Mouse (Mus musculus) brain, embryonic 14.5 days (tissue): Measurements from ENCODE around the gene Kpna7. TPM values are rescaled to one million over a fixed set of nuclear protein-coding genes. Genes with fewer than 3 reads are reported as not detected.

Experiments
- DNase-seq: peaks from one replicate; pipeline ENCODE4 v3.0.0-alpha.2; 2011; ENCODE audit warnings: low read depth
- CTCF ChIP-seq: fragments of 200-500 bp; IDR thresholded peaks from 2 replicates; pipeline ENCODE4 v1.5.1; 2012; ENCODE audit warnings: inconsistent platforms, mild to moderate bottlenecking, moderate library complexity, borderline replicate concordance; ENCODE audit not compliant: insufficient read depth, insufficient read length; ENCODE audit errors: extremely low read depth
- POLR2A ChIP-seq: fragments of 200-500 bp; IDR thresholded peaks from 2 replicates; pipeline ENCODE4 v1.6.1; 2012; ENCODE audit warnings: mild to moderate bottlenecking, inconsistent platforms, borderline replicate concordance; ENCODE audit not compliant: poor library complexity, insufficient read depth, insufficient read length, severe bottlenecking; ENCODE audit errors: extremely low read depth
- polyA plus RNA-seq: library from polyadenylated mRNA; depleted of rRNA; stranded (reverse); fragments of >200 nt; gene quantifications from 2 replicates; pipeline ENCODE4 v1.2.3, GENCODE M21; 2012; rRNA removed

Kpna7 gene
- polyA plus RNA-seq, 1 experiment, result not detected

DNA sequence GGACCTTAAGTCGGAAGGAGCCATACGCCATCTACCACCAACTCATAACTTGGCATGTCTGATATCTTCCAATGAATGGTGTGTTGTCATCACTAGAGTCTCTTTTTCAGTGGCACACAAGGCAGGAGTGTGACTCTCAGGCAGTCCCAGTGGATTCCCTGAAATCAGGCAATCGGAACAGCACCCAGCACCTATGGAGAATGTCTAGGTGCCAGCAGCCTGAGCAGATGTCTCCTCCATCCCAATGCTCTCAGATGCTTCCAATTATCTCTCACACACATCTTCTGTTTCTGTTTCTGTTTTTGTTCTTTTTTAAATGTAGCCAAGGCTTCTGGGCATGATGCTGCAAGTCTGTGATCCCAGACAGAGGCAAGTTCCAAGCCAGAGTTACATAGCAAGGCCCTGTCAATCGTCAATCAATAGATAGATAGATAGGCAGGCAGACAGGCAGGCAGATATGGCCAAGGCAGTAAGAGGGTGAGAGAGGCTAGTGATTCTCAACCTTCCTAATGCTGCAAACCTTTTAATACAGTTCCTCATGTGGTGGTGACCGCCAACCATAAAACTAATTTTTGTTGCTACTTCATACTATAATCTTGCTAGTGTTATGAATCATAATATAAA, 133.3 kb downstream of the Kpna7 start:
- DNase-seq, result no peak
- TF ChIP-seq CTCF (no peak), POLR2A (no peak)

DNA sequence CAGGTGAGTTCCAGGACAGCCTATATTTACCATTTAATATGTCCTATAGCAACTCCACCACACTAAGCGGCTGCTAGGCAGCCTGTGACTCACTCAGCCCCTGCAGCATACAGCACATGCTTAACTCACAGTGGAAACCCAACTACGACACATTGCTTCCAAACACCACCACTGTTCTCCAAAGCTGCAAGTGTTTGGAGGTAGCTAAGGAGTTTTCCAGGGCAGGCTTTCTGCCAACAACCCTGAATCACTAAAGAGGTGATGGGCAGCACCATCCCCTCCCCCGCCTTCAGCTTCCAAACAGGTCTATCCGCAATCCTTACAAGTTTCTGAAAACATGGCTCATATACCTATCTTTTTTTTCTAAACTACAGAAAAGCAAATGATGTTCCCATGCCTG, 134.0 kb downstream of the Kpna7 start:
- TF ChIP-seq CTCF, result no peak
- no peak for TF ChIP-seq POLR2A
- peak; percentile 17 for DNase-seq

DNA sequence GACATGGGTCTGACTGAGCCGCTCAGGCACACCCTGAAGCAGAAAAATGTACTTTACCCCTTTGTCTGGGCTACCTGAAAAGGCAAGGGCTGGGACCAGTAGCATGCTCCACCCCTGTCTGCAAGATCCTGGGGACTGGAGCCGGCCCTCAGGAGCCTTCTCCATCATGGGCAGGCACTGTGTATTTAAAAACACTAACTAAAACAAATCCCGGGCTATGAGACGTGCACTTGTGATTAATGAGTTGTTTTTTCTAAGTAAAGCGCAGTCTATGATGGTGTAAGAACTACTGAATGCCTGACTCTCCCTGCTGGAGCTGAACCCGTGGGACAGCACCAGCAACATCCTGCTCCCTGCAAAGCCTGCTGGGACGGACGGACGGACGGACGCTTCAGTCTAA, 135.4 kb downstream of the Kpna7 start:
- no peak for TF ChIP-seq CTCF
- DNase-seq, result no peak

DNA sequence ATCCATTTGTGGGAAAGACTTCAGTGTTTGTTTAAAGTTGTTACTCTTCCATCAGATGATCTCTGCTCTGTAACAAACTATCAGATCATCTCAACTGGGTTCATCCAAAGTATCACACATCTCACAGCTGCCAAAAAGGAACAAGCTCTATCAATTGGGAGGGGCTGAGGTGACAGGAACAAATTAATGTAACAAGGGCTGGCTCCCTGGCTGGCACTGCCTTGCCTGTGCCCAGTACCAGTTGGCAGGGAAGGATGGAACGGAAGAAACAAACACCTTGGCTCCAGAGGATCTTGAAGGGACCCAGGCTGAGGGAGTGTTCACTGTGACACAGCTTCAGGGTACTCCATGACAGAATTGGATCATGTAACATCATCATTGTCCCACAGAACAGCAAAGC, 135.8 kb downstream of the Kpna7 start:
- DNase-seq, result no peak
- no peak for TF ChIP-seq POLR2A

DNA sequence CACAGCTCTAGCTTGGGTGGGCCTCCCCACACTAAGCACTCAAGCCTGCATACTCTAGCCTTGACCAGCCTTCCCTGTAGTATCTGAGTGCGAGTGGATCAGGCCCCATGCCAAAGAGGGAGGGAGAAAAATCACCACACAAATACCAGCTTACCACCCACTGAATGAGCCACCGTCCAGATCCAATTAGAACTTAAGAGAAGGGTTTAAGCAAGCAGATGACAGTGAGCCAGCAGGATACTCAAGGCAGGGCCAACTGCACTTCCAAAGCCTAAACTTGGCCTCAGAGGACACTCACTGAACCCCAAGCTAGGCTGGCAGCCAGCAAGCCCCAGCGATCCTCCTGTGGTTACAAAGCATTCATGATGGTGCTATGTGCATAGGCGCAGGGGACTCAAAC, 137.8 kb downstream of the Kpna7 start:
- TF ChIP-seq CTCF (no peak), POLR2A (no peak)

DNA sequence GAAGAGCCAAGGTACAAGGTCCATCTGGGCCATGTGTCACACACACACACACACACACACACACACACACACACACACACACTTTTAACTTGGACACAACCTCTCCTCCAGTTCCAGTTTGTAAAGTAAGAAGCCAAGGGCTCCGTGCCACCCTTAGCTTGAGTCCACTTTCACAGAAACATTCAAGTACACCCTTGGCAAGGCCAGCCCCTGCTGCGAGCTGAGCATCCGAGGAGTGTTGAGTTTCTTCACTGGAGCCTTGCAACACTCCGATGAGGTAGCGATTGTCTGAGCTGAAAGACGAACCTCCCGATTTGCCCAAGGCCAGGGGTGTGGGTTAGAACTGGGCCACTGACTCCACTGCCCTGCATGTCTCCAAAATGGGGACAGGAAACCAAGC, 138.9 kb downstream of the Kpna7 start:
- TF ChIP-seq CTCF, result no peak
- no peak for TF ChIP-seq POLR2A
- no peak for DNase-seq

More for the DNA sequence above, 137.8 kb downstream of the Kpna7 start:
- DNase-seq, result peak; percentile 78

DNA sequence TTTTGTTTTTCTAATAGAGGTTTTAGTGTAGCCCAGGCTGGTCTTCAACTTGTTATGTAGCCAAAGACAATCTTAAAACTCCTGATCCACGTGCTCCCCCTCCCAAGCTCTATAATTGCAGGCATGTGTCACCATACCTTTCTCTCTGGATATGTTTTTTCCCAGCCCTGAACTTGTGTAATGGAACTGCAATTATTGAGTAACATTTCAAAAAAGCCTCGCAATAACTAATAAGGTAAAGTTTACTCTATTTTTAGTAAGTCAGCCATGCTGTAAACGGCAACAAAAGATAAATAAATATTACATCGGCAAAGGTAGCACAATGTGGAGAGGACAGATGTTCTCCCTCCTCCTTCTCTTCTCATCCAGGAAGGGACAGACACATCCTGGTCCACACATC, 139.5 kb downstream of the Kpna7 start:
- no peak for TF ChIP-seq POLR2A
- no peak for TF ChIP-seq CTCF
- no peak for DNase-seq

DNA sequence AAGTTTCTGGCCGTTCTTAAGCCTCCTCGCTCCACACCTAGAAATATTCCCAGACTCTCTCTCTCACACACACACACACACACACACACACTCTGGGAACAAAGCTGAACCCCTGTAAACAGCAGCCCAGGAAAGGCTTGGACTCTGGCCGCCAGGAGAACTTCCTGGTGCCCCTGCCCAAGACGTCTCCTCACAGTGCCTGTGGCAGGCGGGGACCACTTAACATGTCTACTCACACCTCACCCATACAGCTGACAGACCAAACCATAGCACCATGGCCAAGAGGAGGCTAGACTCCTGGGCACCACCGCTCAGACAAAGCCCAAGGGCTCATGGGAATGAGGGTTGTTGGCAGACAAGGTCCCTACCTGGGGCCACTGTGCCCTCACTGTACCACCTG, 140.5 kb downstream of the Kpna7 start:
- TF ChIP-seq POLR2A, result no peak
- TF ChIP-seq CTCF, result no peak
- no peak for DNase-seq

DNA sequence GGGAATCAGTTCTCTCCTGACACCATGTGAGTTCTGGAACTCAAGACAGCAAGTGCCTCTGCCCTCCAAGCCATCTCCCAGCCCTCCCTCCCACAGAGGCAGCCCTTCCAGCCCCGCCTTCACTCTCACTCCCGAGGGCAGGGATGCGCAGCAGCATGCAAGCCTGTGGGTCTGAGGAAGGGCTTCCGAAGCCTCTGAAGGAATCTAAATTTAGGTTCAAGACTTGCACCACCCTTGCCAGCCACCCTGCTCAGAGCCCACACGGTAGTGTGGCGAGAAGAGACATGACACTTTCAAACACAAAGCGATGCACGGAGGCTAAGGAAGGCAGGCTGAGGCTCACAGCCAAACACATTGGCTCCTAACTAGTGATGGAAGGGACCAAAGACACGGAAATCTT, 141.4 kb downstream of the Kpna7 start:
- DNase-seq, result no peak
- TF ChIP-seq POLR2A, result no peak
- no peak for TF ChIP-seq CTCF

DNA sequence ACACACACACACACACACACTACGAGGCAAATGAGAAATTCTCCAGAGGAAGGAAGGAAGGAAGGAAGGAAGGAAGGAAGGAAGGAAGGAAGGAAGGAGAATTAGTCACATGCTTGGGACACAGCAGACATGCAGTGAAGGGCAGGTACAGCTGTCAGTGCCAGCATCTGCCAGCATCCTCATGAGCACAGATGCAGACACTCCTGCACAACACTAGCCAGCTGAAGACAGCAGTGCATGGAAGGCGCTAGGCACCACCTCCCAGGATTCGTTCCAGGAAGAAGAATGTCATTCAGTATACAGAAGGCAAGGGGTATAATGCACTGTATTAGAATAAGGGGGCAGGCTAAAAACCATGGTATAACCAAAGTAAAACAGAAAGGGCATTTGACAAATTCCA, 142.9 kb downstream of the Kpna7 start:
- TF ChIP-seq POLR2A (no peak), CTCF (no peak)
- DNase-seq, result peak; percentile 50

DNA sequence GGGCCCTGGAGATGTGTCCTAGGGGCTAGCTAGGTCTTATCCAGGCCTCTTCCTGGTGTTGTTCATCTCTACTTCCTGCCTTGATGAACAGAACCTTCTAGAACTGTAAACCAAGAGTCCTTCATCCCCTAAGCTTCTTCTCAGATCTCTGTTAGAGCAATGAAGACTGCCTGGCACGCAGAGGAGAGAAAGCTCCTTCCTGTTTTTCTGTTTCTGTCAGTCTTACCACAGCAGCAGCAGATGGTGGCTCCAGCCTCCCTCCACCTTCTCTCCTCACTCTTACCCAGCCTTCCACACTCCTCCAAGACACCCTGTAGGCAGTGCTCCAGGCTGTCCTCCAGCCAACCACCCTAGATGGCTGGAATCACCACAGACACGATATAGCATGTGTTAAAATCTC, 146.5 kb downstream of the Kpna7 start:
- DNase-seq, result no peak

More for the DNA sequence above, 146.5 kb downstream of the Kpna7 start:
- TF ChIP-seq CTCF (no peak), POLR2A (no peak)

Other genes starting within 250 kb of the Kpna7 start
- gene Smurf1, start 118.2 kb downstream of the Kpna7 start, polyA plus RNA-seq, result 50.6 and 65.4 TPM in 2 replicates
- gene Gm4871, start 51.3 kb downstream of the Kpna7 start, polyA plus RNA-seq, result not detected in 2 replicates
- not detected in 2 replicates for gene 1700018F24Rik, start 41.0 kb downstream of the Kpna7 start, polyA plus RNA-seq
- gene Arpc1a, start 200 bp downstream of the Kpna7 start, polyA plus RNA-seq, result 260 and 261 TPM in 2 replicates
- gene Arpc1b, start 30.2 kb upstream of the Kpna7 start, polyA plus RNA-seq, result 57.3 and 67.2 TPM in 2 replicates
- 73.6 and 112 TPM in 2 replicates for gene Pdap1, start 56.2 kb upstream of the Kpna7 start, polyA plus RNA-seq
- gene Bud31, start 56.3 kb upstream of the Kpna7 start, polyA plus RNA-seq, result 121 and 148 TPM in 2 replicates
- 20.3 and 21.3 TPM in 2 replicates for gene Ptcd1, start 83.1 kb upstream of the Kpna7 start, polyA plus RNA-seq
- 72.9 and 96.7 TPM in 2 replicates for gene Cpsf4, start 83.2 kb upstream of the Kpna7 start, polyA plus RNA-seq
- 220 and 254 TPM in 2 replicates for gene Atp5j2, start 108.0 kb upstream of the Kpna7 start, polyA plus RNA-seq
- 5.7 and 6.7 TPM in 2 replicates for gene Zkscan14, start 117.8 kb upstream of the Kpna7 start, polyA plus RNA-seq
- gene Zkscan5, start 120.5 kb upstream of the Kpna7 start, polyA plus RNA-seq, result 9.3 and 12.3 TPM in 2 replicates
- 20.9 and 21.4 TPM in 2 replicates for gene Zfp655, start 147.7 kb upstream of the Kpna7 start, polyA plus RNA-seq
- 20.4 and 21.4 TPM in 2 replicates for gene Zscan25, start 196.5 kb upstream of the Kpna7 start, polyA plus RNA-seq